Mouse (Mus musculus) ES-E14 (cell line): ENCODE data around the gene Mettl14. TPM values are rescaled to one million over a fixed set of nuclear protein-coding genes. Genes with fewer than 3 reads are reported as not detected.

Experiments
- DNase-seq: peaks from one replicate; pipeline ENCODE4 v3.0.0-alpha.2; 2013; ENCODE audit warnings: low read depth, low spot score
- H3K27ac ChIP-seq: 2 replicates; pipeline ENCODE4 v1.5.1; 2012; ENCODE audit warnings: low read depth, mild to moderate bottlenecking, low read length, moderate library complexity, mixed read lengths; ENCODE audit not compliant: poor library complexity, insufficient read depth, severe bottlenecking
- H3K36me3 ChIP-seq: 2 replicates; pipeline ENCODE4 v1.6.1; 2012; ENCODE audit warnings: mild to moderate bottlenecking, low read length, moderate library complexity, mixed read lengths; ENCODE audit not compliant: control insufficient read depth, poor library complexity, insufficient read depth, severe bottlenecking
- H3K4me1 ChIP-seq, 2 experiments: fragments of 150-350 bp in 1 of 2; sonication (generic) in 1 of 2; 2 replicates each; pipeline ENCODE4 v1.6.1; 2012; ENCODE audit warnings: low read length in 2 of 2, mild to moderate bottlenecking in 1 of 2, mixed read lengths in 1 of 2; ENCODE audit not compliant: control insufficient read depth in 2 of 2, insufficient read depth in 2 of 2, poor library complexity in 1 of 2
- H3K4me3 ChIP-seq, 2 experiments: fragments of 150-350 bp in 1 of 2; sonication (generic) in 1 of 2; 2 replicates each; pipeline ENCODE4 v1.5.1; 2012; ENCODE audit warnings: low read length in 2 of 2, low read depth in 1 of 2, mild to moderate bottlenecking in 1 of 2, mixed read lengths in 1 of 2; ENCODE audit not compliant: insufficient read depth in 1 of 2, poor library complexity in 1 of 2, severe bottlenecking in 1 of 2
- H3K9ac ChIP-seq: 2 replicates; pipeline ENCODE4 v1.6.1; 2012; ENCODE audit warnings: low read depth, mild to moderate bottlenecking, low read length, mixed read lengths; ENCODE audit not compliant: poor library complexity, insufficient read depth, severe bottlenecking
- H3K9me3 ChIP-seq: fragments of 150-350 bp; sonication (generic); 2 replicates; pipeline ENCODE4 v1.6.1; 2012; ENCODE audit warnings: low read depth, mild to moderate bottlenecking, low read length; ENCODE audit not compliant: control insufficient read depth, insufficient read depth
- CHD2 ChIP-seq: IDR thresholded peaks from 2 replicates; pipeline ENCODE4 v1.6.1; 2014; ENCODE audit warnings: mild to moderate bottlenecking, low read depth, low read length, inconsistent platforms
- HCFC1 ChIP-seq: IDR thresholded peaks from 2 replicates; pipeline ENCODE4 v1.6.1; 2012; ENCODE audit warnings: low read length, inconsistent platforms, borderline replicate concordance; ENCODE audit not compliant: insufficient read depth
- MAFK ChIP-seq: IDR thresholded peaks from 2 replicates; pipeline ENCODE4 v1.6.1; 2014; ENCODE audit warnings: mild to moderate bottlenecking, low read depth, low read length, inconsistent platforms; ENCODE audit not compliant: insufficient read depth
- ZC3H11A ChIP-seq: IDR thresholded peaks from 2 replicates; pipeline ENCODE4 v1.6.1; 2012; ENCODE audit warnings: low read depth, mild to moderate bottlenecking, inconsistent platforms, low read length, borderline replicate concordance
- ZNF384 ChIP-seq: IDR thresholded peaks from 2 replicates; pipeline ENCODE4 v1.6.1; 2012; ENCODE audit warnings: low read depth, low read length, inconsistent platforms
- in situ Hi-C, 2 experiments: fragments of 600-800 bp; cut with MboI; formaldehyde crosslinking; loops; one replicate each; pipeline ENCODE4 v1.15.1; 2025; ENCODE audit warnings: low sequenced_read_pairs in 2 of 2, inconsistent platforms in 1 of 2; ENCODE audit not compliant: unreplicated experiment in 2 of 2
- total RNA-seq: library from RNA; depleted of rRNA; stranded (reverse); fragments of 300-350 nt; gene quantifications from 2 replicates; pipeline ENCODE4 v1.2.3, GENCODE M21; 2012; rRNA removed

Gene Mettl14
- total RNA-seq: 12.4 and 14.0 TPM in 2 replicates

DNA sequence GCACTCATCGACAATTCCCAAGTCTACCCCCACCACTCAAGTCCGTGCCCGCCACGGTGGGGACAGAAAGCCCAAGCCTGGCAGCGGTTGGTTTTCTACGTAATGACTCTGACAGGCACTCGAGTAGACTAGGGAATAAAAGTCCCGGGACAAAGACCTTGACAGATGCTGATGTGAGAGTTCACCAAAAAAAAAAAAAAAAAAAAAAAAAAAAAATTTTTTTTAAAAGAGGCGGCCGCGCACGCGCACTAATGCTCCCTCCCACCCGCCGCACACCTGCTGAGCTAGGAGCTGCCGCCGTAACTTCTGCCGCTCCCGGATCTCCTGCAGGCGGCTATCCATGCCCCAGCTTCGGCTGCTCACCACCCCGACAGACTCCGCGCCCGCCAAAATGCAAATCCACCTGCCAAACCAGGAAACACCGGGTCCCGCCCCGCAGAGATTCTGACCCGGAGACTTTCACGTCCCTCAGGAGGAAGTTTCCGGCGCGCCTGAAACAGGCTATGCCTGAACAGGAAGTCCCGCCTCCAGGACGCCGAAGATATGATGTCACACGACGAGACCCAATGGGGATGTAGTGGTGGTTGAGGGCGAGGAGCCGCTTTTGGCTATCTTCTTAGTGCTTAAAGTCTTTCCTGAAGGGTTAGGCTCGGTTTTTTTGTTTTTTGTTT is at the start of gene Mettl14:
TSS of gene Mettl14 (minus strand) at position 623 of the 671 bp plus-strand sequence.
- TF ChIP-seq ZNF384: peak; percentile 98
- TF ChIP-seq HCFC1: peak; percentile 64; the same call in 1 of the 2 replicates
- no peak for TF ChIP-seq MAFK
- TF ChIP-seq CHD2: no peak
- no peak for TF ChIP-seq ZC3H11A
- in situ Hi-C loops: no loop called here
- H3K9ac ChIP-seq: peak within 1 kb of the TSS; percentile 100
- H3K36me3 ChIP-seq: peaks cover 4% of the 10 kb centered on the region
- peak within 1 kb of the TSS; percentile 90 to 100 for H3K4me3 ChIP-seq
- peak; percentile 96 for DNase-seq
- H3K9me3 ChIP-seq: no peaks in the 10 kb centered on the region
- peaks cover 0 to 2% of the 10 kb centered on the region in 2 experiments; a peak in 1 of 4 replicates for H3K4me1 ChIP-seq
- H3K27ac ChIP-seq: peak within 1 kb of the TSS; percentile 95

DNA sequence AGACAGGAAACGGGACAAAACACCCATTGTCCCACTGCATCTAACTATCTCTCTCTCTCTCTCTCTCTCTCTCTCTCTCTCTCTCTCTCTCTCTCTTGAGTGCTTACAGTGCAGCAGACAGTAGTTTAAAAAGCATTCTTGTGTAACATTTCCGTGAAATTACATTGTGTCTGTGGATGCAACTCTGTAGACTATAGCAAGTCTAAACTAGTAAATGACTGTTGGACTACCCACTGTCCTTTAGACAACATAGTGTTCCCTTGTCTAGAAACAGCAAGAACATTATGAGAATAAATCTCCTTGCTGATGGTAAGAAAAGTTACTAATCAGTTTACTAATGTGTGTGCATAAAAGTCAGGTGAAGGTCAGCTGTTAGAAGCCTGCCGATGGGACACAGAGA is 47.5 kb upstream of the Mettl14 start:
- no peak for TF ChIP-seq HCFC1
- no peak for TF ChIP-seq ZC3H11A
- no peak overlapping the region for H3K9ac ChIP-seq
- DNase-seq: no peak
- H3K4me3 ChIP-seq: no peak overlapping the region
- H3K9me3 ChIP-seq: no peaks in the 10 kb centered on the region
- no peak overlapping the region for H3K27ac ChIP-seq
- H3K36me3 ChIP-seq: no peaks in the 10 kb centered on the region
- H3K4me1 ChIP-seq: no peaks in the 10 kb centered on the region
- in situ Hi-C loops: no loop called here

DNA sequence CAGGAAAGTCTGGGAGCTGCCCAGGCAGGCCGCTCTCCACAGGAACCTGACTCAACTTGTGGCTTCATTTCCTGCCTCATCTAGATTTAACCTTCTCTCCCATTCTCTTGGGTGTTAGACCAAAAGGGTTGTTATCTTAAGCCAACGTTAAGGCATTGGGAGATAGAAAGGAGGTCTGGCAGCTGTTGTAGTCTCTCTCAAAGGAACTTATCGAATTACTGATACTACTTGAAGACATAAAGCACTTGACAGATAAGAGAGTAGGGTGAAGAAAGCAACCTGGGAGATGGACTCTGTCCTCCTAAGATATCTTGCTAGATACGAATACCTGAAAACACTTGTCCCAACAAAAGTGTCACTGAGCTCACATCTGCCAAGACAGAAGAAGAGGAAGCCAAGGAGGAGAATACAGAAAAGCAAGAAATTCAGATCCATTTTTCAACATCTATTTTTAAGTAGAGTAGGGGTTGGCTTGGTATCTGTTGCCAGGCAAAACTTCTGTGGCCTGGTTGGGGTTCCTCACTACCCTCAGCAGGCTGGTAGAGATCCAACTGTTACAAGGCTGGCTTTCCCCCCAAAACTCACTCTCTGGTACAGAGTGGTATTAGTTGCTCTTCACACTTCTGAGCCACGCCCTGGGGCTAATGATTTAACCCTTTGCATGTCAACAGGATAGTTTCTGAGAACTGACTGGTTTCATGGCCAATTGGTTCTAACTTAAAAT is 46.2 kb upstream of the Mettl14 start:
- H3K4me1 ChIP-seq: no peaks in the 10 kb centered on the region
- no peak overlapping the region for H3K27ac ChIP-seq
- no peaks in the 10 kb centered on the region for H3K9me3 ChIP-seq
- TF ChIP-seq MAFK (no peak), CHD2 (no peak), ZNF384 (no peak), ZC3H11A (no peak), HCFC1 (no peak)
- H3K36me3 ChIP-seq: no peaks in the 10 kb centered on the region
- H3K9ac ChIP-seq: no peak overlapping the region
- H3K4me3 ChIP-seq: no peak overlapping the region
- in situ Hi-C loops: no loop called here
- DNase-seq: no peak

DNA sequence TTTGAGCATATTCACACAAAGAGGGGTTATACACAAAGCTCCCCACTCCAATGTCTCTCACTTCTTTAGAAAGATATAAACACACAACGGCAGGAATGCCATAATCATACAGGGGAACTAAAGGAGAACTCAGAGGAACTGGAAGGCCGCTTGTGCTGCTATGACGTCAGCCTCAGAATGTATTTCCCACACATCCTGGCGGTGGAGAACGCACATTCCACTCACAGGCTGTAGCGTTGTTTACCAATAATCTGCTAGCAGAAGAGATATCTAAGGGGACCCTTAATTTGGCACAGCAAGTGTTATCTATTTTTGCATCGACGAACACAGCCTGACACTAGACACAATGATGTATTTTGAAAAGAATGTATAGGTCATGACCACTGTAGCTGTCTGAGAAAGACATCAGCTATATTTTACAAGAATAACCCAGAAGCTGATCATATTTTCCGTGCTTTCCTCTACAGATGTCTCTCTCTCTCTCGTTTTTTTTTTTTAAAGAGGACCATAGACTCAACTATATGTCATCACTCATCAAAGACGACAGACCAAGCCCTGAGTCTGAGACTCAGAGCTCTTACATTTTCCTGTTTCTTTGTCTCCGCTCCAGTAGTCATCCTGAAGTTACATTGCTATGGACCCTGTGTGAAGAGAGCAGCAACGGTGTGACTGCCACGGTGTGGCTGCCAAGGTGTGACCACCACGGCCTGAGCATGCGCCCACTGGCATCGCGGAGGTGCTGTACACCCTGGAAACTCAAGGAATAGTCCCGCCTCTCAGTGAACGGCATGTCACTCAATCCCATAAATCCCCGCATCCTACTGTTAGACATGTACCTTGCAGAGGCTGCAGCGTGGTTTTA is 43.9 kb upstream of the Mettl14 start:
- no peaks in the 10 kb centered on the region for H3K4me1 ChIP-seq
- TF ChIP-seq CHD2 (no peak), ZC3H11A (no peak)
- H3K4me3 ChIP-seq: no peak overlapping the region
- no peaks in the 10 kb centered on the region for H3K9me3 ChIP-seq
- DNase-seq: no peak
- in situ Hi-C loops: no loop called here
- no peak overlapping the region for H3K9ac ChIP-seq
- H3K36me3 ChIP-seq: no peaks in the 10 kb centered on the region
- no peak overlapping the region for H3K27ac ChIP-seq
